Mouse (Mus musculus): Measurements from ENCODE around the gene Olfr917. TPM values are rescaled to one million over a fixed set of nuclear protein-coding genes. Genes with fewer than 3 reads are reported as not detected.

The Olfr917 gene
- total RNA-seq (2021): not detected
- long read RNA-seq, experiment 1: 0 reads
- long read RNA-seq, experiment 2: 0 reads

DNA sequence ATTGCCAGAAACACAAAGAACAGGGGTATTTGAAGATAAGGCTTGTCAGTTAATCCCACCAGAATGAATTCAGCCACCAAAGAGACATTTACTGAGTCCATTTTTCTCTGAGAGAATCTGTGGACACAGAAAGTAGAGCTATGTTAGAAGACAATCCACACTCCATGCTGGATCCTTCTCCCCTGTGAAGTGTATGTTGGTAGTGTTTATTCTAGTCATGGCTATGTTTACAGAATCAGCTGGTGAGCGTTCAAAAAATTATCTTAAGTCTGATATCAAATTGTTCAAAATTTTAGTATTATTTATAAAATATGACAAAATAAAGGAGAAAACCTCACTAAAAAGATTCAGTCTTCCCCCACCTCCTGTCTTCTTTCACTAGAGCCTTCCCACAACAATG lies at the start of gene Olfr917:
TSS of gene Olfr917 (minus strand) at position 101 of the 400 bp plus-strand sequence.
- no peak for DNase-seq (ENCODE audit: low spot score)

DNA sequence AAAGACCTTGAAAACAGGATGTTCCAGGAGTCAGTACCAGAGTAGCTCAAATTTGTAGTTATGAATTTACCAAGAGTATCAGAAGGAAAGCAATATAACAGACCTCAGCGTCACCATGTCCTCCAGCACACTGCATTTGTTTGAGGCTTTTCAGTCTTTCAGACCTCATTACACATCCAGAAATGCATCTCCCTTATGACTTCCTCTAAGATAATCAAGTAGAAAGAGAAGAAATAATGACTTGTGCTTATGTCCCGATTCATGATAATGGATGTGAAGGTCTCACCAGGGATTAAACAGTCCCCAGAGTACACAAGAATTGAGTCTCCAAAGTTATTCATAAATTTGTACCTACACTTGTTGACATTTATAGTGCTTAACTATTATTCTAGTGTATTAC lies 8.9 kb upstream of the Olfr917 start, which contains the start of gene Olfr918:
TSS of gene Olfr918 (minus strand) at position 101 of the 400 bp plus-strand sequence.
- no peak for DNase-seq (ENCODE audit: low spot score)

DNA sequence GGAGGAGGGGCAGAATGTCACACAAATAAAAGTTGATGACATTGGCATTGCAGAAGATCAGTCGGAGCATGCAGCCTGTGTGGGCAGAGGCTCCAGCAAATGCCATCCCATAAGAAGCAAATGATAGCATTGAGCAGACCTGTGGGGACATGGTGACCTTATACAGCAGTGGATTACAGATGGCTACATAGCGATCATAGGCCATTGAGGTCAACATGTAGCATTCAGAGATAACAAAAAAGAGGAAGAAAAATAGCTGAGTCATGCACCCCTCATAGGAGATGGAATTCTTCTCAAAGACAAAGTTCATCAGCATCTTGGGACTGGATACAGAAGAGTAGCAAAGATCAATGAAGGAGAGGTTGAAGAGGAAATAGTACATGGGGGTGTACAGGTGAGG lies 7.2 kb upstream of the Olfr917 start:
- no peak for DNase-seq (ENCODE audit: low spot score)

DNA sequence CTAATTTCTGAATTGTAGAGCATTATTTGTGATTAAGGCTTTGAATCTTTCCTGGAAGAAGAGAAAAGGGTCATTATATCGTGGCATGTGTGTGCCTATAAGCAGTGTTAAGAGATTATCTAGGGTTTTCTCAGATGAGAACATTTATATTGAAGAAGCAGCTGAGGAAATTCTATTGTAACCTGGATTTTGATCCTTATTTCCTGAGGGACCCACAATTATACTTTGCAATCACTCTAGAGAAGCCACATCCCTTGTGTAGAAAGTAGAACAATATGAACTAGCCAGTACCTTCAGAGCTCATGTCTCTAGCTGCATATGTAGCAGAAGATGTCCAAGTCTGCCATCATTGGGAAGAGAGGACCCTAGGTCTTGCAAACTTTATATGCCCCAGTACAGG lies 5.9 kb downstream of the Olfr917 start, which contains the start of gene Olfr916:
TSS of gene Olfr916 (minus strand) at position 101 of the 400 bp plus-strand sequence.
- no peak for DNase-seq (ENCODE audit: low spot score)

DNA sequence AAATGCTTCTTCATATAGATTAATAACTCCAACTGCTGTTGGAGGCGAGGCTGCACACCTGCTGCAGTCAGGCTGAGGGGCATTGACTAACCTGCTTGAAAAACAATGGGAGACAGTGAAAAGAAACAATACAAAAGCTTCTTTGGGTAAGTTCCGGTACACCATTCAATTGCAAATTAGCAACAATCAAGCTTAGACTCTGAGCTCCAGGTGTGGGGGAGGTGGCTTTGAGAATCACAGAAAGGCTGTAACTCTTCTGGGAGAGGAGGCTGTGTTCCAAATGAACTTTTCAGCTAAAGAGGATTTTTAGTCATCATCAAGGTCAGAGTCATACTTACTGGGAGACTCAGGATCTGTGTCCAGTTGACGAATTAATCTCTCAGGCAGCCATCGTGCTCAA lies 33.2 kb downstream of the Olfr917 start:
- DNase-seq (ENCODE audit: low spot score): no peak

Other genes with a start within 250 kb of the Olfr917 start
- not detected for gene Olfr901, start 236.4 kb downstream of the Olfr917 start, total RNA-seq (2021)
- gene Olfr902, start 218.2 kb downstream of the Olfr917 start, total RNA-seq (2021): not detected
- gene Olfr904, start 202.7 kb downstream of the Olfr917 start, total RNA-seq (2021): not detected
- not detected for gene Olfr905, start 194.7 kb downstream of the Olfr917 start, total RNA-seq (2021)
- gene Olfr906, start 178.8 kb downstream of the Olfr917 start, total RNA-seq (2021): not detected
- gene Olfr907, start 170.0 kb downstream of the Olfr917 start, total RNA-seq (2021): not detected
- not detected for gene Olfr911-ps1, start 144.3 kb downstream of the Olfr917 start, total RNA-seq (2021)
- not detected for gene Olfr910, start 128.0 kb downstream of the Olfr917 start, total RNA-seq (2021)
- gene Olfr912, start 85.7 kb downstream of the Olfr917 start, total RNA-seq (2021): not detected
- not detected for gene Olfr913, start 73.1 kb downstream of the Olfr917 start, total RNA-seq (2021)
- gene Olfr914, start 60.7 kb downstream of the Olfr917 start, total RNA-seq (2021): not detected
- not detected for gene Olfr916, start 6.0 kb downstream of the Olfr917 start, total RNA-seq (2021)
- not detected for gene Olfr918, start 8.8 kb upstream of the Olfr917 start, total RNA-seq (2021)
- not detected for gene Olfr919, start 37.8 kb upstream of the Olfr917 start, total RNA-seq (2021)
- 10 to 100 TPM; 12.9 to 14.9 TPM for gene Vwa5a, start 52.4 kb upstream of the Olfr917 start, total RNA-seq (2021)
- gene Olfr920, start 86.5 kb upstream of the Olfr917 start, total RNA-seq (2021): under 1 TPM; 0.05 to 0.07 TPM
- gene Olfr921, start 107.2 kb upstream of the Olfr917 start, total RNA-seq (2021): not detected
- not detected for gene Olfr922, start 148.8 kb upstream of the Olfr917 start, total RNA-seq (2021)
- not detected for gene Olfr923, start 160.7 kb upstream of the Olfr917 start, total RNA-seq (2021)
- not detected for gene Olfr924, start 178.6 kb upstream of the Olfr917 start, total RNA-seq (2021)
- not detected for gene Olfr26, start 189.2 kb upstream of the Olfr917 start, total RNA-seq (2021)
- gene Olfr926, start 211.3 kb upstream of the Olfr917 start, total RNA-seq (2021): not detected